Mouse (Mus musculus) limb, embryonic 12.5 days (tissue): Measurements from ENCODE around the gene Smok3b. TPM values are rescaled to one million over a fixed set of nuclear protein-coding genes. Genes with fewer than 3 reads are reported as not detected.
"Not testable (repeated sequence)": the region's sequence is repeated elsewhere in the genome, so short reads cannot be mapped to it uniquely, and the experiment has no call there.

Source experiments
- ATAC-seq: fragments of 200-750 bp; cut with Nextera tagmentation; 2 replicates; pipeline ENCODE4 v1.8.0; 2017; ENCODE audit warnings: low read depth, moderate TSS enrichment; ENCODE audit not compliant: insufficient number of reproducible peaks, insufficient read depth, low FRiP score, low TSS enrichment
- H3K27ac ChIP-seq: fragments of 300-500 bp; sonication (generic); 2 replicates; pipeline ENCODE4 v1.5.1; 2016; ENCODE audit warnings: mild to moderate bottlenecking, moderate library complexity
- H3K27me3 ChIP-seq: fragments of 300-500 bp; sonication (generic); 2 replicates; pipeline ENCODE4 v1.6.1; 2016; ENCODE audit warnings: mild to moderate bottlenecking, moderate library complexity
- H3K36me3 ChIP-seq: fragments of 300-500 bp; sonication (generic); 2 replicates; pipeline ENCODE4 v1.6.1; 2016; ENCODE audit warnings: mild to moderate bottlenecking, moderate library complexity
- H3K4me1 ChIP-seq: fragments of 300-500 bp; sonication (generic); replicated peaks from 2 replicates; pipeline ENCODE4 v1.6.1; 2016
- H3K4me2 ChIP-seq: fragments of 300-500 bp; sonication (generic); 2 replicates; pipeline ENCODE4 v1.6.1; 2016; ENCODE audit warnings: mild to moderate bottlenecking, moderate library complexity
- H3K4me3 ChIP-seq: fragments of 300-500 bp; sonication (generic); replicated peaks from 2 replicates; pipeline ENCODE4 v1.5.1; 2016; ENCODE audit warnings: mild to moderate bottlenecking
- H3K9ac ChIP-seq: fragments of 300-500 bp; sonication (generic); replicated peaks from 2 replicates; pipeline ENCODE4 v1.6.1; 2016; ENCODE audit warnings: mild to moderate bottlenecking, moderate library complexity
- H3K9me3 ChIP-seq: fragments of 300-500 bp; sonication (generic); 2 replicates; pipeline ENCODE4 v1.6.1; 2016; ENCODE audit warnings: mild to moderate bottlenecking, moderate library complexity
- WGBS: fragments of 180-500 bp; shearing (Covaris S2); methylation state at CpG from one replicate; pipeline ENCODE4 v1.1.7; 2016; 5-methylcytosine and 5-hydroxymethylcytosine counted together
- polyA plus RNA-seq: library from polyadenylated mRNA; unstranded; fragments of >200 nt; fragmentation: Nextera tagmentation; extraction: Ambion mirVana; gene quantifications from 2 replicates; pipeline ENCODE4 v1.2.1, GENCODE M21; 2016

Smok3b gene
- polyA plus RNA-seq, 1 experiment from 2014 or later = not detected

GRCm38 (mm10) chr5:138016997-138017396 is 4.2 kb upstream of the Smok3b start:
- Histone ChIP-seq H3K27me3 (no peaks in the 10 kb centered on the region), H3K4me2 (no peak overlapping the region), H3K9me3 (no peaks in the 10 kb centered on the region), H3K4me1 (no peaks in the 10 kb centered on the region), H3K9ac (no peak overlapping the region), H3K4me3 (no peak overlapping the region), H3K27ac (no peak overlapping the region), H3K36me3 (no peaks in the 10 kb centered on the region)
- ATAC-seq = no peak

DNA sequence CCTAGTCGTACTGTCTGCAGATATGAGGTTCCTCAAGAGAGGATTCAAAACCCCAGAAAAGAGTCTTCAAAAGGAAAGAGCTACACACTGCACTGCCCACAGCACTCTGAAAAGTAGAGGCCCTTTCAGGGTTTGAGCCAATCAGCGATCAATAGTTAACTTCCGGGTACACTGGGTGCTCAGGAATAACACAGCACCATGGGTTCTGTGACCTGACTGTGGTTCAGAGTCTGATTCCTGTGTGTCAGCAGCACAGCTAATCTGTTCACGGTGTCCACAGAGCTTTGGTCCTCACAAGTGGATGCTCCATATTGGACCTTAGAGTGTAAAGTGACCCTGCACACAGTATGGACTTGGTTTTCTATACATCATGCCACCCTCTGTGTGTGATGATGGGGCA is 1.7 kb upstream of the Smok3b start:
- WGBS = 84% methylated on average over 4 of the region's 4 CpGs
- not testable (repeated sequence) for H3K4me2 ChIP-seq, H3K9ac ChIP-seq, H3K4me3 ChIP-seq, H3K9me3 ChIP-seq, H3K36me3 ChIP-seq, H3K27me3 ChIP-seq, H3K4me1 ChIP-seq, ATAC-seq, H3K27ac ChIP-seq

GRCm38 (mm10) chr5:138052894-138053293 is 31.7 kb downstream of the Smok3b start, which contains the start of gene Smok3c:
Gene Smok3c, plus strand, starts transcription at chr5:138053194.
- not testable (repeated sequence) for H3K27me3 ChIP-seq, ATAC-seq
- no CpG with 5 or more reads among the region's 5 CpGs for WGBS

GRCm38 (mm10) chr5:138073803-138074202 is 52.6 kb downstream of the Smok3b start:
- Histone ChIP-seq H3K9me3 (no peaks in the 10 kb centered on the region), H3K4me3 (no peak overlapping the region), H3K9ac (no peak overlapping the region), H3K36me3 (no peaks in the 10 kb centered on the region), H3K4me2 (no peak overlapping the region), H3K4me1 (no peaks in the 10 kb centered on the region), H3K27me3 (no peaks in the 10 kb centered on the region), H3K27ac (no peak overlapping the region)
- no peak for ATAC-seq
- WGBS = 88% methylated on average over 4 of the region's 4 CpGs

More at GRCm38 (mm10) chr5:138052894-138053293, 31.7 kb downstream of the Smok3b start, which contains the start of gene Smok3c:
- not testable (repeated sequence) for H3K36me3 ChIP-seq, H3K4me1 ChIP-seq, H3K27ac ChIP-seq, H3K4me3 ChIP-seq, H3K9me3 ChIP-seq, H3K4me2 ChIP-seq, H3K9ac ChIP-seq

DNA sequence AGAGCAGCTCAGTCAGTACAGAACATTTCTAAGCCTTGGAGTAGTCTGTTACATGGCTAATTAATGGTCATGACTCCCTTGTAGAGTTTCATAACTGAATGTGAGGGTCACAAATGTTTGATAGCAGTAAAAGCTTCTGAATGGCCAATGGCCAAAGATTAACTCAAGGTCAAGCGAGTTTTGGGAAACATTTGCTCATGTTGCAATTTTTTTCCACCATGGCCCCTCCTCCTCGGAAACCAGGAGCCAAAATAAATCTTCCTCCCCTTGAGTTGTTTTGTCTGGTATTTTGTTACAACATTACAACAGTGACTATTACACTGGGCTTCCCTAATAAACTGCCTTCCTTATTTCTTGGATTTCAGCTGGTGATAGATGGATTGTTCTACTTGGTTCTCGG is 54.5 kb downstream of the Smok3b start:
- no peaks in the 10 kb centered on the region for H3K4me1 ChIP-seq
- ATAC-seq = no peak
- 70% methylated on average over 3 of the region's 3 CpGs for WGBS

GRCm38 (mm10) chr5:138076148-138076547 is 54.9 kb downstream of the Smok3b start:
- Histone ChIP-seq H3K4me3 (no peak overlapping the region), H3K4me1 (no peaks in the 10 kb centered on the region), H3K4me2 (no peak overlapping the region), H3K9me3 (no peaks in the 10 kb centered on the region), H3K9ac (no peak overlapping the region), H3K27ac (no peak overlapping the region), H3K36me3 (no peaks in the 10 kb centered on the region), H3K27me3 (no peaks in the 10 kb centered on the region)
- WGBS = 63% methylated on average over 2 of the region's 2 CpGs
- ATAC-seq = no peak

More for the DNA sequence above, 54.5 kb downstream of the Smok3b start:
- Histone ChIP-seq H3K9ac (no peak overlapping the region), H3K4me3 (no peak overlapping the region), H3K4me2 (no peak overlapping the region), H3K27ac (no peak overlapping the region), H3K9me3 (no peaks in the 10 kb centered on the region), H3K27me3 (no peaks in the 10 kb centered on the region), H3K36me3 (no peaks in the 10 kb centered on the region)

DNA sequence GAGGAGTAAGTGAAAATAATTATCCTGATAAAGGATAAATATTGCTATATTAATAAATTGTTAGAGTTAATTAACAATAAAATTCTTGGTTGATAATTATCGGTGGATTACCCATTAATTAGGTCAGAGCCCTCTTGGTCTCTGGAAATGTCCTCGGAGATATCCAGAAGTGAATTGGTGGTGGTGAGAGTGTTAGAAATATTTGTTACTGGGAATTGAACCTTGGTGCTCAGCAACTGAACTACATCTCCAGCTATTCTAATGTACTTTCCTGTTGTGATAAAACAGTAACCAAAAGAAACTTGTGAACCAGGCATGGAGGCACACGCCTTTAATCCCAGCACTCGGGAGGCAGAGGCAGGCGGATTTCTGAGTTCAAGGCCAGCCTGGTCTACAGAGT is 59.2 kb downstream of the Smok3b start:
- Histone ChIP-seq H3K27me3 (no peaks in the 10 kb centered on the region), H3K9ac (no peak overlapping the region), H3K4me3 (no peak overlapping the region), H3K4me1 (0 out of 2 replicates have a peak, but pooled peaks cover 2% of the 10 kb centered on the region), H3K27ac (no peak overlapping the region), H3K36me3 (no peaks in the 10 kb centered on the region), H3K4me2 (no peak overlapping the region), H3K9me3 (no peaks in the 10 kb centered on the region)
- no peak for ATAC-seq
- WGBS = 90% methylated on average over 5 of the region's 5 CpGs

GRCm38 (mm10) chr5:138081446-138081845 is 60.2 kb downstream of the Smok3b start:
- no peak overlapping the region for H3K27ac ChIP-seq
- no peak for ATAC-seq
- no peak overlapping the region for H3K4me2 ChIP-seq
- no peaks in the 10 kb centered on the region for H3K36me3 ChIP-seq
- H3K9me3 ChIP-seq = no peaks in the 10 kb centered on the region
- no peak overlapping the region for H3K9ac ChIP-seq
- peaks cover 7% of the 10 kb centered on the region for H3K4me1 ChIP-seq
- WGBS = 85% methylated on average over 9 of the region's 9 CpGs
- no peaks in the 10 kb centered on the region for H3K27me3 ChIP-seq
- no peak overlapping the region for H3K4me3 ChIP-seq

GRCm38 (mm10) chr5:138083318-138083900 is 62.2 kb downstream of the Smok3b start:
- peaks cover 14% of the 10 kb centered on the region for H3K36me3 ChIP-seq
- WGBS = 67% methylated on average over 2 of the region's 2 CpGs
- H3K4me3 ChIP-seq = no peak overlapping the region
- no peaks in the 10 kb centered on the region for H3K27me3 ChIP-seq
- ATAC-seq = no peak
- no peak overlapping the region for H3K27ac ChIP-seq
- H3K9me3 ChIP-seq = no peaks in the 10 kb centered on the region
- no peak overlapping the region for H3K4me2 ChIP-seq
- no peak overlapping the region for H3K9ac ChIP-seq
- H3K4me1 ChIP-seq = peaks cover 14% of the 10 kb centered on the region

DNA sequence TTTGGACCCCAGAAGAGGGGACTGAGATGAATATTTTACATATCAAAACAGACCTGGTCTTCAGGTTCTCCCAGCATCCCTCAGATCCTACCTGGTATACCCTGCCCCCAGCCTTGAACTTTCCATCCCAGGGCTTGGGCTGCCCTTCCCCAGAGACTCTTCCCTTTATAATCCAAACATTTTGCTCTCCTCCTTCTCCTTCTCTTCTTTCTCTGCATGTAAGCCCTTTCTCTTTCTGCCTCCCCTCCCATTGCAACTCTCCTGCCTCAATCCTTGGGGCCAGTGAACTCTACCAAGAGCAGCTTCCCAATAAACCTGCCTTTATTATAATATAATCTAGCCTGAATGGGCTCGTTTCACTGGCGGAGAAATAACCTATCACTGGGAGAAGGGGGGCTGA is 62.7 kb downstream of the Smok3b start:
- Histone ChIP-seq H3K4me1 (peaks cover 14% of the 10 kb centered on the region), H3K36me3 (peaks cover 20% of the 10 kb centered on the region), H3K27me3 (no peaks in the 10 kb centered on the region), H3K9me3 (no peaks in the 10 kb centered on the region), H3K27ac (no peak overlapping the region), H3K4me2 (no peak overlapping the region), H3K9ac (no peak overlapping the region), H3K4me3 (no peak overlapping the region)
- 92% methylated on average over 2 of the region's 2 CpGs for WGBS
- no peak for ATAC-seq

DNA sequence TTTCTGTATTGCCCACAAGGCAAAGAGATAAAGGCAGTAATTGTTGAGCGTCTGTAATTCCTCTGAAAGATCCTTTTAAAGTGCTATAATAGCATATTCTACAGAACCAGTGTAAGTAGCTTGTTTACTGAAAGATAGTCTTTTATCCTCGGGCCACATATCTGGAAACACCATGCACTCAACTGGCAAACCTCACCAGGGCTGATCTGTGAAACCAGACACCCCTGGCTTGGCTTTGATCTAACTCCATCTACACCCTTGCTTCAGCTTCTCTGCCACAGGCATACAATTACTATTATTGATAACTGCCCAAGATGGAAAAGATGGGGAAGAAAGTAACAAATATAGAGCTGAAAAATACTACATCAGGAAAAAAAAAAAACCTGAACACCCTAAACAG is 63.3 kb downstream of the Smok3b start:
- H3K4me2 ChIP-seq = peak overlapping the region; percentile 75
- no peak overlapping the region; the same call in 1 of the 2 replicates for H3K9ac ChIP-seq
- 17% methylated on average over 2 of the region's 2 CpGs for WGBS
- H3K36me3 ChIP-seq = peaks cover 25% of the 10 kb centered on the region
- H3K27me3 ChIP-seq = no peaks in the 10 kb centered on the region
- peaks cover 14% of the 10 kb centered on the region for H3K4me1 ChIP-seq
- H3K4me3 ChIP-seq = peak overlapping the region; percentile 84
- H3K9me3 ChIP-seq = no peaks in the 10 kb centered on the region
- peak; percentile 23; the same call in 1 of the 2 replicates for ATAC-seq
- no peak overlapping the region for H3K27ac ChIP-seq

DNA sequence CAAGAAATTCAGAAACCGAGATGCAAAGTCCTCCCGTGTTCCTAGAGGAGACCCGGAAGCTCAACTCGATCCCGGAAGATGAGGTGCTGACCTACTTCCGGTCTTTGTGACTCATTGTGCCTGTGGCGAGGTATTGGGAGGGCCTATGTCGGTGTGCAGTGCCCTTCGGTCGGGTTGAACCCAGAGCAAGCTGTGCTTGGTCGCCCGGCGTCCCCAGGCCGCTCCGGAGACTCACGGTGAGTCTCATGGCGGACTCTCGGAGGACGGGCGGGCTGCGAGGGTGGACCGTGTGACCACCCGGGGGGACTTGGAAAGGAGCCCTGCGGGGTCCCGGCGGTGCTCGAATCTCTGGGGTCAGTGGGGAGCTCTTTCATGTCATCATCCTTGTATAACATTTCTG is 63.8 kb downstream of the Smok3b start, which contains the start of gene Zkscan1:
Gene Zkscan1 (plus strand): TSS at position 89 of the 400 bp plus-strand sequence.
- peak; percentile 85 for ATAC-seq
- H3K4me1 ChIP-seq = peaks cover 14% of the 10 kb centered on the region
- H3K27ac ChIP-seq = peak within 1 kb of the TSS; percentile 86
- H3K36me3 ChIP-seq = peaks cover 26% of the 10 kb centered on the region
- H3K9me3 ChIP-seq = no peaks in the 10 kb centered on the region
- H3K4me2 ChIP-seq = peak within 1 kb of the TSS; percentile 75
- under 1% methylated on average over 27 of the region's 27 CpGs for whole genome bisulfite sequencing
- peak within 1 kb of the TSS; percentile 94 for H3K9ac ChIP-seq
- H3K4me3 ChIP-seq = peak within 1 kb of the TSS; percentile 84
- H3K27me3 ChIP-seq = no peaks in the 10 kb centered on the region
